Mouse (Mus musculus) kidney, postnatal 0 days (tissue): ENCODE measurements around the gene Zbtb12. TPM values are rescaled to one million over a fixed set of nuclear protein-coding genes. Genes with fewer than 3 reads are reported as not detected.
"Not testable (repeated sequence)": the region's sequence is repeated elsewhere in the genome, so short reads cannot be mapped to it uniquely, and the experiment has no call there.

Experiments
- ATAC-seq: fragments of 200-750 bp; cut with Nextera tagmentation; replicated peaks from 2 replicates; pipeline ENCODE4 v1.8.0; 2017; ENCODE audit warnings: low read depth, moderate number of reproducible peaks, moderate TSS enrichment, moderate library complexity; ENCODE audit not compliant: low FRiP score
- DNase-seq: peaks from one replicate; pipeline ENCODE4 v3.0.0-alpha.2; 2016; ENCODE audit warnings: low spot score
- H3K27ac ChIP-seq: fragments of 300-500 bp; sonication (generic); 2 replicates; pipeline ENCODE4 v1.5.1; 2014; ENCODE audit warnings: mild to moderate bottlenecking
- H3K27me3 ChIP-seq: fragments of 300-500 bp; sonication (generic); 2 replicates; pipeline ENCODE4 v1.6.1; 2014; ENCODE audit warnings: low read length, mixed read lengths; ENCODE audit not compliant: insufficient read depth
- H3K36me3 ChIP-seq: fragments of 300-500 bp; sonication (generic); 2 replicates; pipeline ENCODE4 v1.6.1; 2014; ENCODE audit warnings: low read length, mixed read lengths; ENCODE audit not compliant: insufficient read depth
- H3K4me1 ChIP-seq: fragments of 300-500 bp; sonication (generic); replicated peaks from 2 replicates; pipeline ENCODE4 v1.6.1; 2014; ENCODE audit warnings: antibody characterized with exemption, low read length, mixed read lengths; ENCODE audit not compliant: insufficient read depth
- H3K4me2 ChIP-seq: fragments of 300-500 bp; sonication (generic); 2 replicates; pipeline ENCODE4 v1.6.1; 2014; ENCODE audit warnings: mild to moderate bottlenecking, low read length, moderate library complexity, mixed read lengths
- H3K4me3 ChIP-seq: fragments of 300-500 bp; sonication (generic); replicated peaks from 2 replicates; pipeline ENCODE4 v1.5.1; 2014; ENCODE audit warnings: low read depth, low read length
- H3K9ac ChIP-seq: fragments of 300-500 bp; sonication (generic); 2 replicates; pipeline ENCODE4 v1.6.1; 2014; ENCODE audit warnings: low read depth, low read length
- H3K9me3 ChIP-seq: fragments of 300-500 bp; sonication (generic); replicated peaks from 2 replicates; pipeline ENCODE4 v1.6.1; 2016; ENCODE audit warnings: low read length, inconsistent platforms, mixed read lengths
- CTCF ChIP-seq: IDR thresholded peaks from 2 replicates; pipeline ENCODE4 v1.5.1; 2016; ENCODE audit warnings: antibody characterized with exemption, low read depth, mild to moderate bottlenecking, moderate library complexity
- WGBS: fragments of 180-500 bp; shearing (Covaris S2); extraction: QIAGEN DNeasy Blood & Tissue Kit; methylation state at CpG from one replicate; pipeline ENCODE4 v1.1.7; 2014; 5-methylcytosine and 5-hydroxymethylcytosine counted together
- polyA plus RNA-seq: library from polyadenylated mRNA; unstranded; fragments of >200 nt; fragmentation: Nextera tagmentation; extraction: Ambion mirVana; gene quantifications from 2 replicates; pipeline ENCODE4 v1.2.1, GENCODE M21; 2015

Zbtb12 gene
- polyA plus RNA-seq = 2.3 and 3.4 TPM in 2 replicates

GRCm38 (mm10) chr17:34879336-34879879, at the start of gene Zbtb12:
TSS of gene Zbtb12 (plus strand) at chr17:34879483.
- no peak within 1 kb of the TSS for H3K9ac ChIP-seq
- WGBS = 55% methylated on average over 11 of the region's 11 CpGs
- no peak for DNase-seq

GRCm38 (mm10) chr17:34830776-34831175, 48.5 kb upstream of the Zbtb12 start:
- peaks cover 36% of the 10 kb centered on the region; the same call in 1 of the 2 replicates for H3K36me3 ChIP-seq
- not testable (repeated sequence) for ATAC-seq, H3K27me3 ChIP-seq, H3K4me1 ChIP-seq, H3K4me2 ChIP-seq, H3K9ac ChIP-seq, H3K4me3 ChIP-seq, H3K27ac ChIP-seq, H3K9me3 ChIP-seq, DNase-seq
- 94% methylated on average over 1 of the region's 1 CpGs for WGBS

More at GRCm38 (mm10) chr17:34879336-34879879, at the start of gene Zbtb12:
- no peaks in the 10 kb centered on the region for H3K9me3 ChIP-seq
- H3K4me2 ChIP-seq = no peak within 1 kb of the TSS
- no peak for ATAC-seq
- no peaks in the 10 kb centered on the region for H3K36me3 ChIP-seq
- TF ChIP-seq CTCF = no peak
- no peaks in the 10 kb centered on the region for H3K27me3 ChIP-seq
- H3K27ac ChIP-seq = no peak within 1 kb of the TSS
- H3K4me3 ChIP-seq = no peak within 1 kb of the TSS
- 0 out of 2 replicates have a peak, but pooled peaks cover 4% of the 10 kb centered on the region for H3K4me1 ChIP-seq

DNA sequence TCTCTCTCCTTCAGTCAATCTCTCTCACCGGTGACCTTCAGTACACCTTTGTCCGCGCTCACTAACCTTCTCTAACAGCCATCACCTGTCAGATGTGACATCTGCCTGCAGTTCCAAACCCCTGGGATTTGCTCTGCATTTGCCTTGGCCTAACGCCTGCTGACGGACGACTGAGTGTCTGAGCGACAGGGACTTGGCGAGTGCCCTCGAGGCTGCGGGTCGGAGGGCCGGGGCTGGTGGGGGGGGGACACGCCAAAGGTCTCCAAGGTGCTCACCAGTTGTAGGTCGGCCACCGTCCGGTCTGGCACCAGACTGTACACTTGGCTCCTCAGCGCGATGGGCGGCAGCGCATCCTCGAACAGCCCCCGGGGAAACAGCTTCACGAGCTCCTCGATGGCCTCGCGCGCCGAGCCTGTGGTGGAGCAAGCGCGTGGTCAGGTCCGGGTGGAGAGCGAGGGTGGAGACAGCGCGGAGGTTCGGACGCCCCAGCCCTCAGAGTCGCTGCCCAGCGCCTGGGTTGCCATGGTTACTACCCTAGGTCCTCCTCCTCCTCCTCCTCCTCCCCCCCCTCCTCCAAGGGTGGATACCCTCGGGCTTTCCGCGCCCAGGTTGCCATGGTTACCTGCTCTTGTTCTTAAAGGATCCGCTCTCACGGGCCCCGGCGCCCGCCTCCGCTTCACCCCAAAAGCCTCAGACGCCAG, 43.0 kb upstream of the Zbtb12 start:
- H3K4me1 ChIP-seq = peaks cover 5% of the 10 kb centered on the region; the same call in 1 of the 2 replicates
- H3K27ac ChIP-seq = peak overlapping the region; percentile 77
- TF ChIP-seq CTCF = no peak
- H3K9ac ChIP-seq = peak overlapping the region; percentile 72
- no peaks in the 10 kb centered on the region for H3K27me3 ChIP-seq
- ATAC-seq (peak; percentile 65), DNase-seq (no peak)
- 4% methylated on average over 48 of the region's 48 CpGs for WGBS
- H3K4me3 ChIP-seq = peak overlapping the region; percentile 80
- H3K9me3 ChIP-seq = no peaks in the 10 kb centered on the region
- peak overlapping the region; percentile 83 for H3K4me2 ChIP-seq
- peaks cover 30% of the 10 kb centered on the region for H3K36me3 ChIP-seq

DNA sequence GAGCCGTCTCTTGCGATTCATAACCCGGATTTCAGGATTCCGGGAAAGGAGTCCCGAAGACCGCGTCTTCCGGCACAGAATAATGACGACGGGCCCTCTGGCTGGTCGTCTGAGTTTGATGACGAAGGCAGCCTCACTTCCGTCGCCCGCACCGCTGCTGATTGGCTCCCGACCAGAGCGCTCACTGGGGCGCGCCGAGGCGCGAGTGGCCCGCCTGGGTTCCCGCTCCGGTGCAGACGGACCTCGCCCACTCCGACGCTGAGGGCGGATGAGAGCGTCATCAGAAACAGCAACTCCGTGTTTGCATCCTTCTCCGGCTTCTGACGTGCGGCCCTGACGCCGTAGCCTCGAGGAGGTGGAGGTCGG, 42.4 kb upstream of the Zbtb12 start, which contains the start of the genes Stk19 and Dxo:
Gene Stk19, minus strand, starts transcription at position 90 of the 366 bp plus-strand sequence.
Gene Dxo, plus strand, starts transcription at position 164 of the 366 bp plus-strand sequence.
- under 1% methylated on average over 40 of the region's 40 CpGs for WGBS
- H3K9me3 ChIP-seq = no peaks in the 10 kb centered on the region
- peaks cover 35% of the 10 kb centered on the region for H3K36me3 ChIP-seq
- DNase-seq (peak; percentile 97), ATAC-seq (peak; percentile 91)
- H3K4me3 ChIP-seq = peak within 1 kb of the TSS; percentile 80
- no peaks in the 10 kb centered on the region for H3K27me3 ChIP-seq
- TF ChIP-seq CTCF = no peak
- H3K4me1 ChIP-seq = peaks cover 5% of the 10 kb centered on the region; the same call in 1 of the 2 replicates
- peak within 1 kb of the TSS; percentile 72 for H3K9ac ChIP-seq
- peak within 1 kb of the TSS; percentile 83 for H3K4me2 ChIP-seq
- peak within 1 kb of the TSS; percentile 77 for H3K27ac ChIP-seq

GRCm38 (mm10) chr17:34837464-34838324, 41.6 kb upstream of the Zbtb12 start:
- no peaks in the 10 kb centered on the region for H3K9me3 ChIP-seq
- 22% methylated on average over 43 of the region's 43 CpGs for WGBS

GRCm38 (mm10) chr17:34838785-34839184, 40.5 kb upstream of the Zbtb12 start:
- peaks cover 38% of the 10 kb centered on the region for H3K36me3 ChIP-seq
- WGBS = 89% methylated on average over 7 of the region's 7 CpGs
- no peak for ATAC-seq

More at GRCm38 (mm10) chr17:34837464-34838324, 41.6 kb upstream of the Zbtb12 start:
- peak overlapping the region; percentile 75 for H3K27ac ChIP-seq
- H3K36me3 ChIP-seq = peaks cover 36% of the 10 kb centered on the region
- DNase-seq (peak; percentile 15), ATAC-seq (peak; percentile 14)
- no peaks in the 10 kb centered on the region for H3K27me3 ChIP-seq
- H3K4me2 ChIP-seq = peak overlapping the region; percentile 83
- peaks cover 5% of the 10 kb centered on the region; the same call in 1 of the 2 replicates for H3K4me1 ChIP-seq
- H3K4me3 ChIP-seq = peak overlapping the region; percentile 80
- TF ChIP-seq CTCF = no peak
- peak overlapping the region; percentile 72 for H3K9ac ChIP-seq

More at GRCm38 (mm10) chr17:34838785-34839184, 40.5 kb upstream of the Zbtb12 start:
- Histone ChIP-seq H3K27me3 (no peaks in the 10 kb centered on the region), H3K9ac (no peak overlapping the region), H3K27ac (no peak overlapping the region), H3K9me3 (no peaks in the 10 kb centered on the region), H3K4me3 (no peak overlapping the region), H3K4me1 (peaks cover 5% of the 10 kb centered on the region; the same call in 1 of the 2 replicates), H3K4me2 (no peak overlapping the region)
- no peak for TF ChIP-seq CTCF
- no peak for DNase-seq
